Mouse (Mus musculus): ENCODE measurements around the gene Timp2. TPM values are rescaled to one million over a fixed set of nuclear protein-coding genes. Genes with fewer than 3 reads are reported as not detected.

Timp2 gene
- total RNA-seq, 2 experiments from 2014 or later, result 151 to 185 TPM

GRCm38 (mm10) chr11:118289999-118290889, 65.3 kb downstream of the Timp2 start, which contains the start of gene Usp36:
Gene Usp36 (minus strand): TSS chr11:118290244.
- peak; percentile 100 for DNase-seq

- DNase-seq, result no peak
Observed at GRCm38 (mm10) chr11:118289562-118289961, 66.0 kb downstream of the Timp2 start.

- no peak for DNase-seq
Observed at GRCm38 (mm10) chr11:118289037-118289511, 66.5 kb downstream of the Timp2 start.

GRCm38 (mm10) chr11:118287573-118287972, 68.0 kb downstream of the Timp2 start:
- no peak for DNase-seq

GRCm38 (mm10) chr11:118286434-118286833, 69.1 kb downstream of the Timp2 start:
- DNase-seq, result no peak

GRCm38 (mm10) chr11:118285791-118286190, 69.7 kb downstream of the Timp2 start:
- no peak for DNase-seq

- no peak for DNase-seq
Observed at GRCm38 (mm10) chr11:118280218-118280617, 75.3 kb downstream of the Timp2 start.

- DNase-seq, result no peak
Observed at GRCm38 (mm10) chr11:118276328-118276727, 79.2 kb downstream of the Timp2 start.

GRCm38 (mm10) chr11:118275092-118275491, 80.4 kb downstream of the Timp2 start:
- DNase-seq, result no peak

GRCm38 (mm10) chr11:118269827-118270226, 85.7 kb downstream of the Timp2 start:
- no peak for DNase-seq

- no peak for DNase-seq
Observed at GRCm38 (mm10) chr11:118266666-118267046, 88.9 kb downstream of the Timp2 start.

- no peak for DNase-seq
Observed at GRCm38 (mm10) chr11:118266044-118266665, 89.4 kb downstream of the Timp2 start.

GRCm38 (mm10) chr11:118265621-118266020, 89.9 kb downstream of the Timp2 start:
- no peak for DNase-seq

GRCm38 (mm10) chr11:118263146-118263545, 92.4 kb downstream of the Timp2 start:
- DNase-seq, result no peak

- DNase-seq, result no peak
Observed at GRCm38 (mm10) chr11:118260081-118260480, 95.5 kb downstream of the Timp2 start.

- DNase-seq, result no peak
Observed at GRCm38 (mm10) chr11:118259580-118259979, 96.0 kb downstream of the Timp2 start.

- no peak for DNase-seq
Observed at GRCm38 (mm10) chr11:118256371-118256770, 99.2 kb downstream of the Timp2 start.

GRCm38 (mm10) chr11:118254159-118254951, 101.2 kb downstream of the Timp2 start:
- peak; percentile 54 for DNase-seq

- no peak for DNase-seq
Observed at GRCm38 (mm10) chr11:118253447-118254158, 101.9 kb downstream of the Timp2 start.

All from gastrocnemius, postnatal 10 days (tissue).